Mouse (Mus musculus) forelimb bud, embryonic 11.5 days (tissue): Measurements from ENCODE around the gene Ptk6.

Experiments
- DNase-seq: peaks from one replicate; pipeline ENCODE4 v3.0.0-alpha.2; 2012; ENCODE audit warnings: low read depth, low spot score

Gene Ptk6

GRCm38 (mm10) chr2:181202422-181202821 is at the start of gene Ptk6:
Gene Ptk6, minus strand, starts transcription at chr2:181202789.
- no peak for DNase-seq

GRCm38 (mm10) chr2:181251841-181252240 is 49.3 kb upstream of the Ptk6 start:
- no peak for DNase-seq

GRCm38 (mm10) chr2:181249217-181249616 is 46.6 kb upstream of the Ptk6 start:
- DNase-seq: no peak

- DNase-seq: no peak
These were observed 42.4 kb upstream of the Ptk6 start for GRCm38 (mm10) chr2:181245031-181245430.

GRCm38 (mm10) chr2:181243706-181244394 is 41.3 kb upstream of the Ptk6 start:
- no peak for DNase-seq

- DNase-seq: no peak
These were observed 39.7 kb upstream of the Ptk6 start for GRCm38 (mm10) chr2:181242314-181242665.

GRCm38 (mm10) chr2:181241602-181242313 is 39.2 kb upstream of the Ptk6 start, which contains the start of gene Helz2:
Gene Helz2, minus strand, starts transcription at chr2:181242027.
- DNase-seq: no peak

GRCm38 (mm10) chr2:181240806-181241440 is 38.3 kb upstream of the Ptk6 start:
- no peak for DNase-seq

- DNase-seq: no peak
These were observed 36.7 kb upstream of the Ptk6 start for GRCm38 (mm10) chr2:181239261-181239660.

GRCm38 (mm10) chr2:181238861-181239260 is 36.3 kb upstream of the Ptk6 start:
- no peak for DNase-seq

GRCm38 (mm10) chr2:181238091-181238610 is 35.6 kb upstream of the Ptk6 start:
- no peak for DNase-seq

- no peak for DNase-seq
These were observed 34.8 kb upstream of the Ptk6 start for GRCm38 (mm10) chr2:181237251-181238014.

GRCm38 (mm10) chr2:181235681-181236566 is 33.3 kb upstream of the Ptk6 start:
- DNase-seq: no peak

GRCm38 (mm10) chr2:181234680-181235079 is 32.1 kb upstream of the Ptk6 start:
- no peak for DNase-seq

- DNase-seq: no peak
These were observed 30.9 kb upstream of the Ptk6 start for GRCm38 (mm10) chr2:181233443-181233842.

- no peak for DNase-seq
These were observed 28.6 kb upstream of the Ptk6 start for GRCm38 (mm10) chr2:181231171-181231570.

GRCm38 (mm10) chr2:181228335-181228734 is 25.7 kb upstream of the Ptk6 start:
- no peak for DNase-seq

GRCm38 (mm10) chr2:181227122-181227521 is 24.5 kb upstream of the Ptk6 start:
- no peak for DNase-seq

- no peak for DNase-seq
These were observed 22.4 kb upstream of the Ptk6 start for GRCm38 (mm10) chr2:181224994-181225393.

GRCm38 (mm10) chr2:181220361-181220760 is 17.8 kb upstream of the Ptk6 start:
- DNase-seq: no peak
